Mouse (Mus musculus) 3134 (cell line): ENCODE data around the gene Copa.

Experiments
- DNase-seq: peaks from one replicate; pipeline ENCODE4 v3.0.0-alpha.2; 2011; ENCODE audit warnings: low spot score; ENCODE audit not compliant: insufficient read length; ENCODE audit errors: extremely low read depth

Copa gene

DNA sequence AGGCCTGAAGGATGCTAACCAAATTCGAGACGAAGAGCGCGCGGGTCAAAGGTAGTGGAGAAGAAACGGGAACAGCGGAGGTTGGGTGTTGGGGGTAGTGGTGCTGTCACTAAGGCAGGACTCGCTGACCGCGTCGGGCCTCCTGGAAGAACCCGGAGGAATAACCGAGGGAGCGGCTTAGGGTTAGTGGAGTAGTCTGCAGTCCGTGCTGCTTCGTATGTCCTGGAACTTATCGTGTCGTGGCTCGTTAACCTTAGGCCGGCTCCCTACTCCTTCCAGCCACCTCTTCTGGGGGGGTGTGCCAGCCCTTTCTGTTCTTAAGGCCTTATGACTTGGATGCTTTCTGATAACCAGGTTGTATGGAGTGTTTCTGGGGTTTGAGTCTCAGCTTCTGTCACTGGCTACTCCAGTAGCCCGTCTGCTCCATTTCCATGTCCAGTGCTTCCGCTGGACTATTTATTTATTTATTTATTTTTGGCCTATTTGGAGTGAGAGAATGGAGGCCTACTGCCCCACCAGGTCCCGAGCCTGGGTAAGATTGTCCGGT, 643 bp downstream of the Copa start:
- DNase-seq: no peak

DNA sequence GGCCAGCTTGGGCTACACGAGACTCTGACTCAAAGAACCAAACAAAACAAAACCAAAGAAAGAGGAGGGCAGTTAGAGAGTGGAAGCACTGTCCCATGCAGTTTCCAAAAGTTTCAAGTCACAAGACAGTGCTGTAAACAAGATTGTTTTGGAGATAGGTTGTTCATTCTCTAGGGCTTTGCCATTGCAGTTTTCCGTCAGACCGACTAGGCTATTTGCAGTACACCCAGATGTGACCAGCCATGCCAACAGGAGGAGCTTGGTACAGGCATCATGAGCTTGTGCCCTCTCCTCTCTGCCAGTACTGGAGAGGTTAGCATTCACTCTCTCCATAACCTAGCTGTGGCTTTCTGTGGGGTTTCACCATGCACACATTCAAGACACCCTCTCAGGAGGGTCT, 11.2 kb downstream of the Copa start:
- no peak for DNase-seq

DNA sequence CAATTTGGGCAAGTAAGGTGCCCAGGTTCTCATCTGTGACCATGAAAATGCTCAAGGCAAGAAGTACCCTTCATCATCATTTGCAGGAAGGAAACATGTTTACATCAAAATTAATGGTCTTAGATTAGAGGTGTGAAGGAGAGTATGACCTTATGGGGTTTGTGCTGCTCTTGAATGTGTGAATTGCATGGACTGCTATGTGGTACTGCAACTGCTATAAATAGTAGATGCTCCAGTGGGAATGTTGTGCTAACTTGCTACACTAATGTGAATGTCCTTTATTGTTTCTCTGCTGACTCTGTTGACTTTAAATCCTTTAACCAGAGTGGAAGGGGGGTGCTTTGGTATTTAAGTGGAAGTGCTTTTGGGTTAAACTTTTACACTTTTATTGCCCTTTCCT, 12.0 kb downstream of the Copa start:
- DNase-seq: no peak

DNA sequence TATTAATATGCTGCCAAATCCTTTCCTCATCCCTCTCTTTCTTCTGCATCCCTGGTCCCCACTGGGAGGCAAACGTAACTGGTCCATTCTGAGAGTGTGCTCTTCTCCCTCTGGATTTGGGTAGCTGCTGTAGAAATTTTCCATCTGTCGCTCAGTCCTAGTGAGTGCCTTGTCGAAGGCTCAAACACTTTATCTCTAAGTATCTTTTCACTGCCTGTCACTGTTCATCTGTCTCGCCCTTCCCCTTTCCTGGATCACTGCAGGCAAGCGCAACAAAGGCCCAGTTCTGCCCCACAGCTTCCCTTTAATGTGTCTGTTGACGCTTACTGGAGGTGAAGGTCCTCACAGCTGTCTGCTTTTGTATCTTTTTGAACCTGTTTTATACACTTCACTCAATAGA, 12.9 kb downstream of the Copa start:
- DNase-seq: no peak

DNA sequence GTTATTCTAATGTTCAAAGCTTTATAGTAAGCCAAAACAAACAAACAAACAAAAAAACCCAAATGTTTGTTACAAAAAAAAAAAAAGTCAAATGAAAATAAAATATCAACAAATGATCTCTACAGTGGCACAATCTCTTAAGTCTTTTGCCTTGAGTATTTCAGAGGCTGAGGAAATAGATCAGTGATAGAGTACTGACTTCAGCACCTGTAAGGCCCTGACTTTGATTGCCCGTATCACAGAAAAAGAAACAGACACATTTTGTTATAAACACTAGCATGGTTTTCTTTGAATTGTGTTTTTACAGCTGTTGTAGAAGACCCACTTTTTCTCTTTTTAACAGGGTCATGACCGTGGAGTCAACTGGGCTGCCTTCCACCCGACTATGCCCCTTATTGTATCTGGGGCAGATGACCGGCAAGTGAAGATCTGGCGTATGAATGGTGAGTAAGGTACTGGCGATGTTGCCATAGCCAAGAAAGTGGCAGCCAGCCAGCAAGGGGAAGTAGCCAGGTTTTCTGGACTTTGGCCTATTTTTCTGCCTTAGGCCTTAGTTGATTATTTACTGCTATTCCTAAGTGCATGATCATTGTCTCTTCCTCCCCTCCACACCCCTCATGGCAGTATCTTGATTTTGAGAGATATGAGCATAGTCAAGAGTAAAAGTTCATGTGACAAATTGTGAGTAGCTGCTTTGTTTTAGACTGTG, 17.1 kb downstream of the Copa start:
- DNase-seq: no peak

DNA sequence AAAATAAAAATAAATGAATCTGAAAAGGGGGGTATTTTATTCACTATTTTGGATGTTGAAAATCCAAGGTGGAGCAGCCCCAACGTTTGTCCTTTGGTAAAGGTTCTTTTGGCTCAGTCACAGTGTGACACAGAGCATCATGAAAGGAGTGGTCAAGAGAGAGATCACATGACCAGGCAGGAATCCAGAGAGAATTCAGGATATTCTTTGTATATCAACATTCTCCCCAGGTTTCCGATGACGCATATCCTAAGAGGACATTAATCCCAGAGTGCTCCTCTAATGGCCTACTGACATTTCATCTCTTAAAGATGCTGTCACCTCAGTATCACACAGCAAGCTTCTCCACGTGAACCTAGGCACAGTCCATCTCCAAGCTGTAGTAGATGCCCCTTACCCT, 21.3 kb downstream of the Copa start:
- no peak for DNase-seq

DNA sequence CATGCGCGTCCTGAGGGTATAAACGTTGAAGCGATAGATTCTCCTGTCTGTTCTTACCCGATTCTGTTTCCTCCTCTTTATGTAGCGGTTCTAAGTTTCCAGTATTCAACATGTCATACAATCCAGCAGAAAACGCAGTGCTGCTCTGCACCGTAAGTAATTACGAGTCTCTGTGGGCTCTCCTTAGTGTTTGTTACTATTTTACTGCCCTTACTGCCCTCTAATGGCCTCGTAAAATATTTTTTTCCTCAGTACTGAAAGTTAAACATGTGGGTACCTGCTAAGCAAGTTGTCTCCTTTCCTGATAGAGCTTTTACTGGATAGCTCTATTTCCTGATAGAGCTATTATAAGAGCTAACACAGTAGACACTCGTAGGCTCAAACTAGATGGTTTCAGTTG, 22.8 kb downstream of the Copa start:
- no peak for DNase-seq

DNA sequence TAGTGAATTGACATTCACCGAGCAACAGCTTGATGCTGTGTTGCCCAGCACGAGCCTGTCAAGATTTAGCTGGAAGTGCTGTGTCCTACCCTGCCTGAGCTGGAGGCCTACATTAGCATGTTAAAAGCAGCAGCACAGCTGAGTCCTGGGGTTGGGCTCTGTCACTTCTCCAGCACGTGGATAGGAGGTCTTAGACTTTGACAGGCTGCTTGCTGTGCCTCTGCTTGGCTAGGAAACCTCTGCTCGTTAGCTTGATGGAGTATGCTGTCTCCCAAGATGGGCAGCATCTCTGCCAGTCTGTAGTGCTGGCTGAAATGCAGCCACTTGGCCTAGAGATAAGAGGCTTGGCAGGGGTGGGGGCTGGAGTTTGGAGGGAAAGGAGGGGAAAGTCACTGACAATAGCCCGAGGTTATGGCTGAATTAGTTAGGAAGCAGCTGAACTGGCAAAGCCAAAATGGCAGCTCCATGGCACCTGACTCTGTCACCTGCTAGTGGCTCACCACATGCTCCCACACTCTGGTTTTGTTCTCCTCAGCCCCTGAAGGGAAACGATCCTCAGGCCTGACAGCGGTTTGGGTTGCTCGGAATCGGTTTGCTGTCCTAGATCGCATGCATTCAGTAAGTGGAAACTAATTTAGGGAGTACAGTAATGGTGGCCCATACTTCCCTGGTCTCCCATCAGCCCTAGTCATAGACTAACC, 25.6 kb downstream of the Copa start:
- no peak for DNase-seq

DNA sequence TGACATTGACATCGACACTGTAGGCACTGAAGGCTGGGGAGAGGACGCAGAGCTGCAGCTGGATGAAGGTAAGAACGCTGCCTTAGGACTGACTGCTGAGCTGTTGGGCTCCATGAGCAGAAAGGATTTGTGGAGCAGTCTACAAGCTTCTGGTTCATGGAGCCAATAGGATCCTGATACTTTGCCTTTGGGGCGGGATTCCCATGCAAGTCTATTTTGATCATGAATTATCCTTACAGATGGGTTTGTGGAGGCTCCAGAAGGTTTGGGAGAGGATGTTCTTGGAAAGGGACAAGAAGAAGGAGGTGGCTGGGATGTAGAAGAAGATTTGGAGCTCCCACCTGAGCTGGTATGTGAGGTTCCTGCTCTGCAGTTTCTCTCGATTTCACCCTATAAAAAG, 34.6 kb downstream of the Copa start:
- no peak for DNase-seq

DNA sequence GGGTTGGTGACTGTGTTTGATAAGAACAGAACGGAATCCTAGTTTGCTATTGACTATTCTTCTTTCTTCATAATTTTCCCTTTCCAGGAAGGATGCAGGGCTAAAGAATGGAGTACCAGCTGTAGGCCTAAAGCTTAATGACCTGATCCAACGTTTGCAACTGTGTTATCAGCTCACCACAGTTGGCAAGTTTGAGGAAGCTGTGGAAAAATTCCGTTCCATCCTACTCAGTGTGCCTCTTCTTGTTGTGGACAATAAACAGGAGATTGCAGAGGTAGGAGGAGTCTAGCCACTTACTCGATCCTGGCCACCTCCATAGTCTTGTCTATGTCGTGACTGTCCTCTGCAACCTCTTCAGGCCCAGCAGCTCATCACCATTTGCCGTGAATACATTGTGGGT, 36.8 kb downstream of the Copa start:
- DNase-seq: no peak

DNA sequence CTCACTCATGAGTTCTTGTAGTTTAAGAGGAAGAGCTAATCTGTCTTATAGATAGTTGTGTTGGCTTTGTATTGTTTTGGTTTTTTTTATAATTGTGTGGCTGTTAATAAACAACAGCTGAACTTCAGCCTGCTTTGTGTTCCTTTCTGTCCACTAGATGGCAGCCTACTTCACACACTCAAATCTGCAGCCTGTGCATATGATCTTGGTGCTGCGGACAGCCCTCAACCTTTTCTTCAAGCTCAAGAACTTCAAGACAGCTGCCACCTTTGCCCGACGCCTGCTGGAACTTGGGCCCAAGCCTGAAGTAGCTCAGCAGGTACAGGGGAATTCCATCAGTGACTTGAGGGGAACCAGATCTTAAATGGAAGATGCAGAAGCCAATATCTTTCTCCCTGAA, 37.4 kb downstream of the Copa start:
- DNase-seq: peak; percentile 39

DNA sequence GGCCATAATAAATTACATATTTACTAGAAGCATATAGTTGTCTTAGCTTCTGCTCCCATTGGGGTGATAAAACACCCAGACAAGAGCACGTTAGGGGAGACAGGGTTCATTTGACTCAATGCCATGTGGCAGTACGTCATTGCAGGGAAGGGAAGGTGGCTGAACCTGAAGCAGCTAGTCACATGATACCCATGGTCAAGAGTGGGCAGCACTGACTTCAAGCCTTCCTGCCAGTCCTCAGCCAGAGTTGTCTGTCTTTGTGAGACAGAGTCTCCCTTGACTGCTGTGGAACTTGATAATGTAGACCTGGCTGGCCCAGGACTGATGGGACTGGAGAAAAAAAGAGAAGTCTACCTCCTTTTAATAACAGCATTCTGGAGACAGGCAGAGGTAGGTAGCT, 40.3 kb downstream of the Copa start:
- DNase-seq: no peak

DNA sequence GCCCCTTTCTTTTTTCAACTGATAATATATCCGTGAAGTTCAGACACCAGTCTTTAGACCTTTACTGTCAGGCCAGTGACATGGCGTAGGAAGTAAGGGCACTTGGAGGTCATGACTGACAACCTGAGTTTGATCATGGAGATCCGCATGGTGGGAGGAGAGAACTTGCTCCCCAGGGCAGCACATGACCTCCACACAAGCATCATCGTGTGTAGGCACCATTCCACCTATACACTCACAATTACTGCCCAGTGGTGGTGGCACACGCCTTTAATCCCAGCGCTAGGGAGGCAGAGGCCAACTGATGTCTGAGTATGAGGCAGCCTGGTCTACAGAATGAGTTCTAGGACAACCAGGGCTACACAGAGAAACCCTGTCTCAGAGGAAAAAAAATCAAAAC, 42.2 kb downstream of the Copa start:
- no peak for DNase-seq

DNA sequence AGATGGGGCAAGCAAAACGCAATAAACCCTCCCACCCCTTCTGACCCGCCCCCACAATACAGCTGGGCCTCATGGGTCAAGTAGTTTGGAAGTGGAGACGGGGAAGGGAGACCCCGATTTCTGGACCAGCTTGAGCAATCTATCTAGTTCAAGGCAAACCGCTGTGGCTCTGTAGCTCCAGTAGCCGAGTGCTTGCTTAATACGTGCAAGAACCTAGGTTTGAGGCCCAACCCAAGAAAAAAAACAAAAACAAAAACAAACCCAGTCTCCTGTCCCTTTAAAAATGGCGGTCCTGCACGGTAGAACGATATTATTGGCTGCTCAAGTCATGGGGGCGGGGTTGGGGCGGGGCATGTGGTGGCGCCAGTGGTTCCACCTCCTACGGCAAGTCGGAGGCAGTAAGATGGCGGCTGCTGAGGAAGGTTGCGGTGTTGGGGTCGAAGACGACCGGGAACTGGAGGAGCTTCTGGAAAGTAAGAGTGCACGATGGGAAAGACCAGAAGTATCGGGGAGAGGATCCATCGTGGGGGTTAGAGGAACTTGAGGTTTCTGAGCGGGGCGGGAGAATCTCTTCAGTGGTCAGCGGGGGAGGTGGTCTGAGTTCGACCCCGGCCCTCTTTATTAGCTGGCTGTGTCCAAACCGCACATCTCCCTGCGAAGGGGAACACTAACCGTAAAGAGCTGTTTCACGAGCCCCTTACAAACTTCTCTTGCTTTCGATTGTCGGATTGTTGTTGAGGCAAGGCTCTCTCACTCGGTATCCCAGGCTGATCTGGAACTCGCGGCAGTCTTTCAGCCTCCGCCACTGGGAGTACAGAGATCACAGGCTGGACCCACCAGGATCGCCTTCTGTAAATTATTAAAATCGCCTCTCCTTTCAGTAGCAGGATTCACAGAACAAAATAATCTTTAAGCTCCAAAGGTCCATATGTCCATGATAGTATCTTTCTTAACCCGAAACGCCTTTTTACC, 44.3 kb downstream of the Copa start, which contains the start of gene Pex19:
TSS of gene Pex19 (plus strand) at position 380 of the 972 bp plus-strand sequence.
- DNase-seq: peak; percentile 91

DNA sequence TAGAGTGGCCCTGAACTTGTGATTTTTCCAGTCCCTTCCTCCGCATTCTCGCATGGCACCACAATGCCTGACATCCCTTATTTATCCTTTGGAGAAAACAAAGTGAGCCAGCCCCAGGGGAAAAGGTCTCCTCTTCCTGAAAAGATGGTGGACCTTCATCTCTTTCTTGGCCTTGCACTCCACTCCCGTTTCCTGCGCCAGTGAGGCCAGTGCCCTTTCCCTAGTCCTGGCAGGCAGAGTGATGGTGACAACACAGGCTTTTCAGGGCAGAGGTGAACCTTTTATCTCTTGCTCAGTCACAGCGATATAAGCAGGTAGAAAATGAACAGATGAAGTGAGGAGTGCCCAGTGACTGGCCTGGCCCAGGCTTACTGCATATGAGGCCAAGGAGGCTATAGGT, 45.2 kb downstream of the Copa start:
- no peak for DNase-seq

DNA sequence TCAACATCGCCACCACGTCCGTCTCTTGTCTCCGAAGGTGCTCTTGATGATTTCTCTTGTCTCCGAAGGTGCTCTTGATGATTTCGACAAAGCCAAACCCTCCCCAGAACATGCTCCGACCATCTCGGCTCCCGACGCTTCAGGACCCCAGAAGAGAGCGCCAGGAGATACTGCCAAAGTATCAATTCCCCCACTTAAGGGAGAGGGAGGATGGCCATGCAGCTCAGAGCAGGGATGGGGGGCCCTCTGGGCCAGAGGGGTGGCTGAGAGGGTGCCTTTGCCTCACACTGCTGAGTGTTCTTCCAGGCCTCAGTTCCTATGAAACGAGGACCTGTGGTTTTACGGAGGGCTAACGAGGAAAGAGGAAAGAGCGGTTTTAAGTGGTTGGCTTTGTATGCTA, 46.2 kb downstream of the Copa start:
- DNase-seq: no peak

DNA sequence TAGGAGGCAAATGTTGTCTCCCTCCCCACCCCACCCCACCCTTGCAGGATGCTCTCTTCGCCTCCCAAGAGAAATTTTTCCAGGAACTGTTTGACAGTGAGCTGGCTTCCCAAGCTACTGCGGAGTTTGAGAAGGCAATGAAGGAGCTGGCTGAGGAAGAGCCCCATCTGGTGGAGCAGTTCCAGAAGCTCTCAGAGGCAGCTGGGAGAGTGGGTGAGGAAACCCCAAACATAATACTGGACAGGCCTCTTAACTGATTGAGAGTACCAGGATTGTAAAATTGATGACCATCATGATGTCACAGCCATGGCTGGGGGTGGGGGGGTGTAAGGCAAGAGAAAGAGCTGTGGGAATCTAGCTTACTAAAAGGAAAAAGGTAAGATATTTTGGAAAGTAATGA, 46.8 kb downstream of the Copa start:
- DNase-seq: no peak

DNA sequence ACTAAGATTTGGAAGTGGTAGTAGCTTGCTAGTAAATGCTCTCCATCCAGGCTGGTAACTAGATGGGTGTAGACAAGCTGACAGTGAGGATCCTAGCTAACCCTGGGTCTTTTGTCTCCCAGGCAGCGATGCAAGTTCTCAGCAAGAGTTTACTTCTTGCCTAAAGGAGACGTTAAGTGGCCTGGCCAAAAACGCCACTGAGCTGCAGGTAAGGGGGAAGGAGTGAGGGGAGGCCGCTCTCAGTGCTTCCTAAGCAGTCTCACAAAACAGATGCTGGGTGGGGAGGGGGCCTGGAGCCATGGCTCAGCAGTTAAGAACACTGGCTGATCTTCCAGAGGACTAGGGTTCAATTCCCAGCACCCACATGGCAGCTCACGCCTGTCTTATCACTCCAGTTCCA, 47.5 kb downstream of the Copa start:
- no peak for DNase-seq

DNA sequence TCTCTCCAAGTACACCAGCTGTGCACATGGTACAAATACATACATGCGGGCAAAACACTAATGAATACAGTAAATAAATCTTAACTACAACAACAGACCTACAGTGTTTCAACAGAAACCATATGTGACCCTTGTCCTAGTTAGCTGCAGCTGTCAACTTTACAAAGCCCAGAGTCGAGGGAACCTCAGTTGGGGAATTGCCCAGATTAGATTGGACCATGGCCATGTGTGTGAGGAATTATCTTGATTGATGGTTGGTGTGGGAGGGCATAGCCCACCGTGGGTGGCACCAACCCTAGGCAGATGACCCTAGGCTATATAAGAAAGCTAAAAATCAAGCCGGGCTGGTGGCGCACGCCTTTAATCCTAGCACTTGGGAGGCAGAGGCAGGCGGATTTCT, 50.0 kb downstream of the Copa start:
- no peak for DNase-seq

DNA sequence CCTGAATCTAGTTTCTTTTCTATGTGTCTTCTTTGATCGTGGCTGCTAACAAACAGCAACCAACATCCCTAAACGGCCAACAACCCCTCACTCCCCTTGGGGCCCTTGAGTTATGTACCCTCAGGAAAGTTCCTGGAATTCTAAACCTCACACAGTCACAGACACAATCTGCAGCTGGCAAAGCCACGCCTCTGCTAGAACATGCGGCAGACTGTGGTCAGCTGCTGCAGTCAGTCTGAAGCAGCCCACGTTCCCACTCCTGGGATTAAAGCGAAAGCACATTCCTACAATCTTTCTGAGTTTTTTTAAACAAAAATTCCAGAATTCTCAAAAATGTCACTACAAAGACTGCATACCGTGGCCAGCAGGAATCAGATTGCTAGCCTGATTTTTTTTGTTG, 51.2 kb downstream of the Copa start:
- no peak for DNase-seq

DNA sequence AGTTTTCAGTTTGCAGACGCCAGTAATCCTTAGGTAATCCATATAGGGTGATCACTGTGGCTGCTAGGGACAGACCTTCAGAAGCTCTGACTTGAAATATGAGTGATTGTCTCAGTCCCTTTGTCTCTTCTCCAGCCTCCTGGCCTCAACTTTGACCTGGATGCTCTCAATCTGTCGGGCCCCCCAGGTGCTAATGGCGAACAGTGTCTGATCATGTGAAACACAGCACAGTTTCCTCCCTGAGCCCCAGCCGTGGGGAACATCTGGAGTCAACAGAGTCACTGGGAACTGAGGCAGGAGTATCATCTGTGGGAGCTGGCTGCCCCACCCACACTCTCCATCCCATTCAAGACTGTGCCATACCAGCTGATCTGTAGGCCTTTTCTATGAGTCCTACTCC, 51.7 kb downstream of the Copa start:
- DNase-seq: no peak
